Mouse (Mus musculus): ENCODE measurements at regions not wholly inside any gene's neighbourhood (a gene's known extent, or its start where the extent isn't known, plus 50 kb on each side); places are given as distances from the start of the nearest gene placed in this dataset.

DNA sequence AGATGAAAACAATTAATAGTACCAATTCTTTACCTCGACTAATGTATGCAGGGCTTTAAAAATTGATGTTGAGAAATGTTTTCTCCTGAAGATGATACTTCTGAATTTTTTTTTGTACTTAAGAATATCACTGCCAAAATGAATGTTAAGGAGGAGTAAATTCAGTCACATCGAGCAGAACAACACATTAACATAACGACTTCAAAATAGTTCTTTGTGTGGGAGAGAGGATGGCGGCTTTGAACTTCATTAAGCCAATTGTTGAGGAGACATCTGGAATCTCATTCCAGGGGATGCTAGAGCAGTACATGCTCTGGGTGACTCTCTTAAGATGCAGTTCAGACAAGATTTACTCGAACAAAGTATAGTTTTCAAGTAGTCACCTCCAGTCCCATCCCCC lies 350.8 kb upstream of the Chrm3 start:
- TF ChIP-seq CTCF (IDR thresholded peaks at IDR 0.05; ENCODE audit: low read depth, low read length): no peak
- TF ChIP-seq POLR2A (IDR thresholded peaks at IDR 0.05; ENCODE audit: extremely low read depth, insufficient read depth, low read length): no peak
